Mouse (Mus musculus) spleen, embryonic (tissue): Measurements from ENCODE around the gene Spred3.
"Not testable (repeated sequence)": the region's sequence is repeated elsewhere in the genome, so short reads cannot be mapped to it uniquely, and the experiment has no call there.

Source experiments
- CTCF ChIA-PET: fragments of 350-600 bp; sonication (Branson Sonifier 250); formaldehyde crosslinking; loops from one replicate; lab custom pipeline; 2022; lab: Charles Lee

Spred3 gene

DNA sequence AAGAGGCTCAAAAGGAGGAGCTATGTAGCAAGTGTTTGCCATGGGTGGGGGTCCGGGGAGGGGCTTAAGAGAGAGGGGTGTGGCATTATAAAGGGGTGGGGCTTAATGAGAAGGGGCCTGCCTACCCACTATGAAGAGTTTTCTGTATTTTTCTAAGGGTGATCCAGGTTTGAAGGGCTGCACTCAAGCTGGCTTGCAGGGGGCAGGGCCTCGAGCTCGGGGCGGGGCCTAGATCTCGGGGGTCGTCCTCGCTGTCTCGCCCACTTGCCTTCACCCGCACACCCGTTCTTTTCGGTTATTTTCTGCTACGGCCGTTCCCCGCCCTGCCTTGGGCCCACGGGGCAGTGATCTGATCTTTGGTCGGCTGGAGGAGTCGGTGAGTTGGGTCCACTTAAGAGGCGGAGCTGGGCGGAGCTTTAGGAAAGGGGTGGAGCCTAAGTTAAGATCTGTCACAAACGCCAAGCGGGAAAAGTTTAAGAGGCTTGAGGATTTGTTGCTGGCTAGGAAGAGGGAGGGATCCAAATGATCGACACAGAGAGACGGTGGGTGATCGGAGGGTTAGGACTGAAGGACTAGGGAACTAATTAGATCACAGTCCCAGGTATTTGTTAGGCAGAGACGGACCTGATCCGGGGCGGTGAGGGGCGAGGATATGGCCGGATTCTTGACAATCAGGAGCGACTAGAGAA lies at the start of gene Spred3, which contains the start of gene Ggn:
Gene Spred3 (minus strand): TSS at position 346 of the 689 bp plus-strand sequence.
Gene Ggn (plus strand): TSS at position 145 of the 689 bp plus-strand sequence.
- CTCF ChIA-PET: interaction anchor here (0.6 kb wide), 1 partner anchor 67 kb away, joined by 6 read pairs; no protein-coding TSS in a partner anchor

DNA sequence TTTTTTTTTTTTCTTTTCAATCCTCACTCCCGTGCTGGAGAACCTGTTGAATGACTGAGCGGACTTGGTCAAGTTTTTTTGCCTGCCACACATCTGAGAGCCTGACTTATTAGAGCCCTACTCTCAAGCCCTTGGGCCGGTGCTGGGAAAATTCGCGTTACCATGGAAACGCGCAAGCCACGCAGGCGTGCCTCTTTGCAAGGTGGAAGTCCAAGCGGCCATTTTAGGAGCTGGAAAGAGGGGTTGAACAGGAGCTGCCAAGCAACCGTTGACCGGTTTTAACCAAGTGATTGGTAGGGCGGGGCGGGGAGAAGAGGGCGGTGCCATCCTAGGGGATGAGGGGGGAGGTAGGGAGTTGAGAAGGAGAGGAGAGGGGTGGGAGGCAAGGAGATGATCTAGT lies 44.6 kb upstream of the Spred3 start:
- CTCF ChIA-PET: no interaction called here

DNA sequence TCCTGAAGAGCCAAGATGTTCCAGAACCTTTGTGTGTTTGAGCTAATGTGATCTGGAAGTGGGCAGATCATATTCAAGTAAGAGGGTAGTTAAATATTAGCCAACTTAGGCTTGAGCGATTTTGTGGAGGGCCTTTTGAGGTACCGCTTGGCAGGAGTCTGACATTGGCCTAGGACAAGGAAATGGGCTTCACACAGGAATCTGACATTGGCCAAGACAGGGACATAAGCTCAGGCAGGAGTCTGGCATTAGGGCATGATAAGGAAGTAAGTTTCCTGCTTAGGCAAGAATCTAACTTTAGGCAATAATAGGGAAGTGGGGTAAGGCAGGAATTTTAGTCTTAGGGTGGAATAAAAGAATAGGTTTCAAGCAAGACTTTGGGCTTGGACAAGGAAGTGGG lies 44.0 kb upstream of the Spred3 start:
- CTCF ChIA-PET: interaction anchor here (0.7 kb wide), 2 partner anchors 23 to 36 kb away, joined by 7 to 13 read pairs; no protein-coding TSS in a partner anchor

DNA sequence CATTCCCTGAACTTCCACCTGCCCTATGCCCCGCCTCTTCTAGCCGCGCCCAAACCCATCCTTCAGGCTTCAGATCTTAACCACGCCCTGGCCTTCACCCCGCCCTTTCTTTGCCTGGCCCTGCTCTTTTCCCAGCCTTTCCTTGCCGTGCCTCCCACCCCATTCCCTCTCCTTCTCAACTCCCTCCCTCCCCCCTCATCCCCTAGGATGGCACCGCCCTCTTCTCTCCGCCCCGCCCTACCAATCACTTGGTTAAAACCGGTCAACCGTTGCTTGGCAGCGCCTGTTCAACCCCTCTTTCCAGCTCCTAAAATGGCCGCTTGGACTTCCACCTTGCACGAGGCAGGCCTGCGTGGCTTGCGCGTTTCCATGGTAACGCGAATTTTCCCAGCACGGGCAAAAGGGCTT lies 43.5 kb upstream of the Spred3 start, which contains the start of gene Catsperg1:
Gene Catsperg1 (minus strand): TSS at position 361 of the 408 bp plus-strand sequence.
- CTCF ChIA-PET: interaction anchor here (0.7 kb wide), 2 partner anchors 23 to 36 kb away, joined by 7 to 13 read pairs; no protein-coding TSS in a partner anchor

DNA sequence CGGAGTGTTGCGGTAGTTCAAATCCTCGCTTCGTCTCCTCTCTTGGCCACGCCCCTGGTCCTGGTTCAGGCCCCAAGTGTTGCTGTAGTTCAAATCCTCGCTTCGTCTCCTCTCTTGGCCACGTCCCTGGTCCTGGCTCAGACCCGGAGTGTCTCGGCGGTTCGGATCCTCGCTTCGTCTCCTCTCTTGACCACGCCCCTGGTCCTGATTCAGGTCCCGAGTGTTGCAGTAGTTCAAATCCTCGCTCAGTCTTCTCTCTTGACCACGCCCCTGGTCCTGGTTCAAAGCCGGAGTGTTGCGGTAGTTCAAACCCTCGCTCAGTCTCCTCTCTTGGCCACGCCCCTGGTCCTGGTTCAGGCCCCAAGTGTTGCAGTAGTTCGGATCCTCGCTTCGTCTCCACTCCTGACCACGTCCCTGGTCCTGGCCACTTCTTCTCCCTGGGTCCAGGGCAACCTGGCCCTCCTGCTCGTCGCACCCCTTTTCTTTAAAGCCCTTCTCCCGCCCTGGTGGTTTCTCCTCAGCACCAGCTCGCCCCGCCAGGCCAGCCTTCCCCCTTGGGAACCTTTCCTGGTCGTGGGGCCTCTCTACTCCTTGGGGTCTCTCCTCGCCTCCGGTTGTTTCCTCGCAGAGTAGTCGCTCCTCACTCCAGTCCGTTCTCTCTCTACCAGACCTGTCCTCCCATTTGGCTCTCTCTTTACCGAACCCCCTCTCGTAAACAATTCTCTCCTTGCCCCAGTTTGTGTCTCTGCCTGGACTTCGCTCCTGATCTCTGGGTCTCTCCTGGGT lies 42.8 kb upstream of the Spred3 start:
- CTCF ChIA-PET: interaction anchor here (1.0 kb wide), 1 partner anchor 11 kb away, joined by 3 read pairs; no protein-coding TSS in a partner anchor

DNA sequence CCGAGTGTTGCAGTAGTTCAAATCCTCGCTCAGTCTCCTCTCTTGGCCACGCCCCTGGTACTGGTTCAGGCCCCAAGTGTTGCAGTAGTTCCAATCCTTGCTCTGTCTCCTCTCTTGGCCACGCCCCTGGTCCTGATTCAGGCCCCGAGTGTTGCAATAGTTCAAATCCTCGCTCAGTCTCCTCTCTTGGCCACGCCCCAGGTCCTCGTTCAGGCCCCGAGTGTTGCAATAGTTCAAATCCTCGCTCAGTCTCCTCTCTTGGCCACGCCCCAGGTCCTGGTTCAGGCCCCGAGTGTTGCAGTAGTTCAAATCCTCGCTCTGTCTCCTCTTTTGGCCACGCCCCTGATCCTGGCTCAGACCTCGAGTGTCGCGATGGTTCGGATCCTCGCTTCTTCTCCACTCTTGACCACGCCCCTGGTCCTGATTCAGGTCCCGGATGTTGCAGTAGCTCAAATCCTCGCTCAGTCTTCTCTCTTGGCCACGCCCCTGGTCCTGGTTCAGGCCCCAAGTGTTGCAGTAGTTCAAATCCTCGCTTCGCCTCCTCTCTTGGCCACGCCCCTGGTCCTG lies 42.1 kb upstream of the Spred3 start:
- CTCF ChIA-PET: interaction anchor here (1.0 kb wide), 1 partner anchor 11 kb away, joined by 3 read pairs; no protein-coding TSS in a partner anchor

DNA sequence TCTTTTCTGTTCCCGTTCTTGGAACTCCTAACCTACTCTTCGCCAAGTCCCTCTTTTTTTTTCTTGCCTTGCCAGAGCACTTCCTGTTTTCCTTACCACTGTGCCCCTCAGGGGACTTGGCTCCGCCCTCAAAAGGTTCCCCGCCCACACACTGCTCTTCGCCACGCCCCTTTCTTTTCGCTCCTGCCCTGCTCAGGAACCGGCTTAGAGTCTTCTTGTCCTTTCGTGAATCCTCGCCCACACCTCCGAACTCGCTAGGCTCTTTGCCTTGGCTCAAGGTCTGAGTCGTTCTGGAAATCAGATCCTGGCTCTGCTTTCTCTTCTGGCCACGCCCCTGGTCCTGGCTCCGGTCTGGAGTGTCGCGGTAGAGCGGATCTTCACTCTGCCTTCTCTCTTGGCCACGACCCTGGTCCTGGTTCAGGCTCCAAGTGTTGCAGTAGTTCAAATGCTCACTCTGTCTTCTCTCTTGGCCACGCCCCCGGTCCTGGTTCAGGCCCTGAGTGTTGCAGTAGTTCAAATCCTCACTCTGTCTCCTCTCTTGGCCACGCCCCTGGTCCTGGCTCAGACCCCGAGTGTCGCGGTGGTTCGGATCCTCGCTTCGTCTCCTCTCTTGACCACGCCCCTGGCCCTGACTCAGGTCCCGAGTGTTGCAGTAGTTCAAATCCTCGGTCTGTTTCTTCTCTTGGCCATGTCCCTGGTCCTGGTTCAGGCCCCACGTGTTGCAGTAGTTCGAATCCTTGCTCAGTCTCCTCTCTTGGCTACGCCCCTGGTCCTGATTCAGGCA lies 41.4 kb upstream of the Spred3 start:
- CTCF ChIA-PET: interaction anchor here (1.0 kb wide), 1 partner anchor 12 kb away, joined by 3 read pairs; no protein-coding TSS in a partner anchor

DNA sequence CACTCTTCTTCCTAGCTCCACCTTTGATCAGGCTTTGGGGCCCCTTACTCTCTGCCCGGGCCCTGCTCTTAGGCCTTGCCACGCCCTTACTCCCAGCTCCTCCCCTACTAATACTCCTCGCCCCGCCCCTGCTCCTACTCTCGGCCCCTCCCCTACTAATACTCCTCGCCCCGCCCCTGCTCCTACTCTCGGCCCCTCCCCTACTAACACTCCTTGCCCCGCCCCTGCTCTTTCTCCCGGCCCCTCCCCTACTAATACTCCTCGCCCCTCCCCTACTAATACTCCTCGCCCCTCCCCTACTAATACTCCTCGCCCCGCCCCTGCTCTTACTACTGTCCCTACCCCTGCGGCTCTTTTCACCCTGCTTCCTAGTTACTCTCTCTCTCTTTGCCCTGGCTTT lies 40.8 kb upstream of the Spred3 start:
- CTCF ChIA-PET: not testable (repeated sequence)

DNA sequence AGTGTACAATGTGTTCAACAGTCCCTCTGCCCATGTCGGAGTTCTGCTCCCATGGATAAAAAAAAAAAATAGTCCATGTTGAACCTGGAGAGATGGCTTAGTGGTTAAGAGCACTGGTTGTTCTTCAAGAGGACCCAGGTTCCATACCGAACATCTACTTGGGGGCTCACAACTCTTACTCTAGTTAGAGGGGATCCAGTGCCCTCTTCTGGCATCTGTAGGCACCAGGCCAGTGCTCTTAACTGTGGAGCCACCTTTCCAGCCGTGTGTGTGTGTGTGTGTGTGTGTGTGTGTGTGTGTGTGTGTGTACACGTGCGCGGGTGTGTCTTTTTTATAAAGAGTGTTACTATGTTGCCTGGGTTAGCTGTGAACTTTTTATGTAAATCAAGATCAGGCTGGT lies 32.4 kb upstream of the Spred3 start:
- CTCF ChIA-PET: no interaction called here

DNA sequence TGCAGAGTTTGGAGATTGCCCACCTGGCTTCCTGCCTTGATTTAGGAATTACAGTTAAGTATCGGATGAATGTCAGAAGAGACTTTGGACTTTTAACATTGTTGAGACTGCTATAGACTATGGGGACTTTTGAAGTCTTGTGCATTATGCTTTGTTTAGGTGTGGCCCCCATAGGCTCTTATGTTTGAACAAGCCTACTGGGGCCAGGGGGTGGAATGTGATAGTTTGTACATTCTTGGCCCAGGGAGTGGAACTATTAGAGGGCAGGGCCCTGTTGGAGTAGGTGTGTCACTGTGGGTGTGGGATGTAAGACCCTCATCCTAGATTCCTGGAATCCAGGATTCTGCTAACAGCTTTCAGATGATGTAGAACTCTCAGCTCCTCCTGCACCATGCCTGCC lies 24.0 kb upstream of the Spred3 start:
- CTCF ChIA-PET: not testable (repeated sequence)

DNA sequence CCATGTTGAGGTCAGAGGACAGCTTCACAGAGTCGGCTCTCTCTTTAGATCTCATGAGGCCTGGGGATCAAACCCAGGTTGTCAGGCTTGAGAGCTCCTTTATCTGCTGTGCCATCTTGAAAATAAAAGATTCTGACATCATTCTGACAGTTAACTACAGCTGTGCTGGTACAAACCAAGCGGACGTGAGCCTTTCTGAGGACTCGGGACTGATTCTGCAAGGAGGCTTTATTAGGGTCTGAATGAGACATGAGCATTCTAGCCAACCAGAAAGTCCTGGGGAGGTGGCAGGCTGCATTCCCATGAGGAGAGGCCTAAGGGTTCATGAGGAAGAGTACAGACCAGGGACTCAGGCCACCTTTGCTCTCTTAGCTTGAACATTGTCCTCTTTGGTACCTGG lies 11.1 kb upstream of the Spred3 start:
- CTCF ChIA-PET: not testable (repeated sequence)

DNA sequence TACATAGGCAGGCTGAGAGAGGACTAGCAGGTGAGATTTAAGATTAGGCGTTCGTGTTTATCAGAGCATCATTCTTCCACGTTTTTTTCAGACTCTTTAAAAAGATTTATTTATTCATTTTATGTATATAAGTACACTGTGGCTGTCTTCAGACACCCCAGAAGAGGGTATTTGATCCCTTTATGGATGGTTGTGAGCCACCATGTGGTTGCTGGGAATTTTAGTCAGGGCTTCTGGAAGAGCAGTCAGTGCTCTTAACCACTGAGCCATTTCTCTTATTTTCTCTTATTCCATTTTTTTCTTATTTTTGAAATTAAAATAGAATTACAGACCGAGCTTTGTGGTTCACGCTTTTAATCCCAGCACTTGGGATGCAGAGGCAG lies 10.6 kb upstream of the Spred3 start:
- CTCF ChIA-PET: no interaction called here

DNA sequence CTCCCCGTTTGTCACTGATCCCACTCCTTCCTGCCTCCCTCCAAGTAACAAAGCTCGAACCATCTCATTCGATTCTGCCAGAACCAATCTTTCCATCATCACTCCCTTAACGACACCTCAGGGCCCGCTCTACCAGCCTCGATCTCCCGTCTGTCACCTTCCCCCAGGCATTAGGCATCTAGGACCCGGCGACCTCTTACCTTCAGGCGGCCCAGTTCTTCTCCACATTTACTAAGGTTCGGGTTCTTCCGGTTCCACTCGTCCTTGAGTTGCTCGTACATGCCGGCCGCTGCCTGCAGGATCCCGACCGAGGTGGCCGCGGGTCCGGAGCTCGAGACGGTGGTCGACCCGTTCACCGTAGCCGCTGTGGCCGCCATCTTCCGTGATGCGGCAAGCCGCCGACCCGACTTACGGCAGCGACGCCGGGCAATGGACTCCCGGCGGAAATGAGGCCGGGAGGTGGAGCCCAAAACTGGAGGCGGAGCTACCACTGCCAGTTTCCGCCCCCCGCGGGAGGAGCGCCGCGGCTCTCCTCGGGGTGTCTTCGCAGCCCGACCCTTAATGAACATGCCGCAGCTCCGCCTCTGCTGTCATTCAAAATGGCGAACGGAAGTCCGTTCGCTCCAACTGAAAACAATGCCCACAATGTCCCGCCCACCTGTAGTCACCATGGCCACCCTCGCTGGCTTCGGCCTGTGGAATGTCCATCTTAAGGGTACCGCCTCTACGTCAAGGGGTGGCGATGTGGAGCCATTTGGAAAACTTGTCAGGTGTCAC lies 10.1 kb upstream of the Spred3 start, which contains the start of gene Psmd8:
Gene Psmd8 (minus strand): TSS at position 625 of the 777 bp plus-strand sequence.
- CTCF ChIA-PET: no interaction called here

DNA sequence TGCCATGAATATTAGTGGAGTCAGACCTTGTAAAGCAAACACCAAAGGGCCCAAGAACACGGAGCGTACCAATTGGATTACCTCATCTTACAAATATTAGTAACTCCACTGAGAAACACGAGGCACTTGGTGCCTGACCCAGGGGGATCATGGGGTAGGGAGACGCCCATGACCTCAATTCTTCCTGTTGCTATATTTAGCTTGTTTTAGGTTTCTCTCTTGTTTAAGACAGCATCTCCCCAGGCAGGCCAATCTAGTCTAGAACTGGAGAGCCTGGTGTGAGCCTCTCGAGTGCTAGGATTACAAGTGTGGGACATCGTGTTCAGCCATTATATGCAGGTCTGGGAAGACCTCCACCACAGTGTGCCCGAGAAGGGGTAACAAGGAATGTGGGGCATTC lies 9.1 kb upstream of the Spred3 start:
- CTCF ChIA-PET: interaction anchor here (0.6 kb wide), 1 partner anchor 110 kb away, joined by 4 read pairs; the partner anchor contains the start of gene Ppp1r14a

DNA sequence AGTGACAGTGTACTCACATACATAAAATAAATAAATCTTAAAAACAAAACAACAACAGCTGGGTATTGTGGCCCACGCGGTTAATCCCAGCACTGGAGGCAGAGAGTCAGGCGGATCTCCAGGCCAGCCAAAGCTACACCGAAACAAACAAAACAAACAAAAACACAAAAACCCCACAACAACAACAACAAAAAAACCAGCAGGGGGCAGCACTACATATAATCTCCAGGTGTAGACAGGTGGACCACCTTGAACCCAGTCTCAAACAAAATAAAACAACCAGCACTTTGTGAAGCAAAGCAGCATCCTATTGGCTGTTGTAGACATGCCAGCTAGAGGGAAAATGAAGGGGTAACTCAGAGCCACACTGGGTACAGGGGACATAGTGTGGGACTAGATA lies 7.9 kb upstream of the Spred3 start:
- CTCF ChIA-PET: interaction anchor here (0.5 kb wide), 1 partner anchor 36 kb away, joined by 7 read pairs; the partner anchor contains the start of gene Catsperg1

DNA sequence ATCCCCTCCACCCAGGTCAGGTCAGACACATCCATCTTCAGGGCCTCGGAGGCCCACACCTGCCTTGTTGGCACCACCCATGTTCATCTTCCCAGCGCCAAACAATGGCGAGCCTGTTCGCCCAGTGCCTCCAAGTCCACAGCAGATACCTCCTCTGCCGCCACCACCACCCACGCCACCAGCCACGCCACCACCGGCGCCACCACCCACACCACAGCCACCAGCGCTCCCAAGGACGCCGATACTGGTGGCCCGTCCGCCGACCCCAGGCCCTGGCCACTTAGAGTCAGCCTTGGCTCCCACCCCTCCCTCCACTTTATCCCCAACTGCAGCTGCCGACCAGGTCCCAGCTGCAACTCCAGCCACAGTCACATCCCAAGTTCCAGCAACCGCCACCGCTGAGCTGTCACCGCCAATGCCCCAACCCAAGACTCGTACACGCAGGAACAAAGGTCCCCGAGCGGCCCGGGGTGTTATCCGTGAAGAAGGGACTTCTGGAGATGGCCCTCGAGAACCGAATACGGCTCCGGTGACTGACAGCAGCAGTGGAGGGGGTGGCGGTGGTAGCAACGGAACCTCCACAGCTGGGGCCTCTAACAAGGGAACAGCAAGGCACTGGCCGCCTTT lies 2.3 kb upstream of the Spred3 start:
- CTCF ChIA-PET: no interaction called here

DNA sequence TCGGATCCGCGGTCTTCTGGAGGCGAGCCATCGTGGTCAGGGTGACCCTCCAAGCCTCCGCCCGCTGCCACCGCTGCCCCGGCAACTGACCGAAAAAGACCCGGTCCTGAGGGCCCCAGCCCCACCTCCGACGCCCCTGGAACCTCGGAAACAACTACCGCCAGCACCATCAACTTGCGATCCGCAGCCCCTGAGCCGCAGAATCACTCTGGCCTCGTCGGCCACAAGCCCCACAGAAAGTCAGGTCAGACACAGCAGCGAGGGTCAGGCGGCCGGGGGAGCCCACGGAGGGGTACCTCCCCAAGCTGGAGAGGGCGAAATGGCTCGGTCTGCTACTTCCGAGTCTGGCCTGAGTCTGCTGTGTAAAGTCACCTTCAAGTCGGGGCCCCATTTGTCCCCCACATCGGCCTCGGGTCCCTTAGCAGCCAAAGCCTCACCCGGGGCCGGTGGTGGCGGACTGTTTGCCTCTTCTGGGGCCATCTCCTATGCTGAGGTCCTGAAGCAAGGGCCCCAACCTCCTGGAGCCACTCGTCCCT lies 1.4 kb upstream of the Spred3 start:
- CTCF ChIA-PET: no interaction called here

DNA sequence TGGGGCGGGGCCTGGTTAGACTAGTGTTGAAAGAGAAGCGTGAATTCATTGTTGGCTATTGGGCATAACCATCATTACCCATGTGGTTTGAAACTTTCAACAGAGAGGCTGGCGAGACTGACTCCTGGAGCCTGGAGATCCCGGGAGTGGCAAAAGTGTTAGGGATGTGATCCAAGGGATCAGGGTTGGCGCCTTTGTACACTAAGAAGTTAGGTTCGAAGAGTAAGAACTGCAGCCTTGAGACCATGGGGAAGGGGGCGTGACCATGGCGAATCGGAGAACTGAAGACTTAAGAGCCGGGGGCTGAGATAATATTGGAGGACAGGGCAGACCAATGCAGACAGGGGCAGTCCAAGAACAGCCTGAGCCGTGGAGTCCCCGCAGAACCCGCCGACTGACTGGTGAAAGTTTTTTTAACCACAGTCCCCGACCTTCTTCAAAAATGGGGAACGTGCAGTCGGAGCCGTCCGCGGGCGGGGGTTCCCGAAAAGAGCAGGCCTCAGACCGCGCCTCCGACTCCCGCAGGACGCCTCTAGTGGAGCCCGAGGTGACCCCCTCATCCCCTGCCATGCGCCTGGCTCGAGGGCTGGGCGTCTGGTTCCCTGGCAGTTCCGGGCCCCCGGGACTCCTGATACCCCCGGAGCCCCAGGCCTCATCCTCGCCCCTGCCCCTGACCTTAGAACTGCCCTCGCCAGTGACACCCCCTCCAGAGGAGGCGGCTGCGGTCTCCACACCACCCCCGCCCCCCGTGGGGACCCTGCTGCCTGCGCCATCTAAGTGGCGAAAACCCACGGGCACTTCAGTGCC lies 747 bp upstream of the Spred3 start:
- CTCF ChIA-PET: no interaction called here
